Mouse (Mus musculus) adrenal gland, postnatal 14 days (tissue): Measurements from ENCODE around the gene A430078G23Rik. TPM values are rescaled to one million over a fixed set of nuclear protein-coding genes. Genes with fewer than 3 reads are reported as not detected.
A peak's percentile ranks its signal among the peaks of the same experiment; 100 is the strongest.
"Not testable (repeated sequence)": the region's sequence is repeated elsewhere in the genome, so short reads cannot be mapped to it uniquely, and the experiment has no call there.

Experiments
- DNase-seq: peaks from one replicate; pipeline ENCODE4 v3.0.0; 2021; ENCODE audit warnings: mixed read lengths
- long read RNA-seq, 2 experiments: library from polyadenylated mRNA; stranded (forward); transcript quantifications; one replicate each; pipeline ENCODE4 v2.0.0; 2021
- total RNA-seq: library from RNA; stranded (reverse); gene quantifications from 2 replicates; pipeline ENCODE4 v1.2.3, GENCODE M21; 2021

The A430078G23Rik gene
- 1.9 and 11.6 TPM in 2 replicates for total RNA-seq
- long read RNA-seq, experiment 1 = 0 reads
- long read RNA-seq, experiment 2 = 0 reads

DNA sequence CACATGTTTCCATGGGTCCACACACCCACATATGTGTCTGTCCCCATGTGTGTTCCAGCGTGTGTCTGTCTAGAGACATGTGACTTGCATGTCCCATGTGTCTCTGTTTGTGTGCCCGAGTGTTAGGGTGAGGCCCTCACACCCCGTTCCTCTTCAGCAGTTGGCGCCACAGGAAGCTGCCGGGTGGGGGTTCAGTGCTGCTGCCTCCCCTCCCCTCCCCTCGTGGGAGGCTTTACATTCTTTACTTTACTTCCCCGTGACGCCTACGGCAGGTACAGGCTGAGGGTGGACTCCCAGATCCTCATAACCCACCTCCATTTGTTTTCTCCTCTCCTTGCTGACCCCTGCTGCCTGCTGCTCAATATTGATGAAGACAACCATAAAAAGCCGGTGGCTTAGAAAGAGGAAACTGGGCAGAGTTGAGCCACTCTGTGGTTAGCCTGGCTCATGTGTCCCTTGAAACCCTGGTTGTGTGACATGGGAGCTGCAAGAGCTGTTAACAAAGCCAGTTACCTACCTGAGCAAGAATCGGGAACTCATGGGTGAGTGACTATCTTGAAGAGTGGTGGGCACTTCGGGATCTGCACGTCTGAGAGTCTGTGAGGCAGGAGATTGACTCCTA, at the start of gene A430078G23Rik:
A430078G23Rik (plus strand) TSS at position 227 of the 622 bp plus-strand sequence.
- DNase-seq = no peak

DNA sequence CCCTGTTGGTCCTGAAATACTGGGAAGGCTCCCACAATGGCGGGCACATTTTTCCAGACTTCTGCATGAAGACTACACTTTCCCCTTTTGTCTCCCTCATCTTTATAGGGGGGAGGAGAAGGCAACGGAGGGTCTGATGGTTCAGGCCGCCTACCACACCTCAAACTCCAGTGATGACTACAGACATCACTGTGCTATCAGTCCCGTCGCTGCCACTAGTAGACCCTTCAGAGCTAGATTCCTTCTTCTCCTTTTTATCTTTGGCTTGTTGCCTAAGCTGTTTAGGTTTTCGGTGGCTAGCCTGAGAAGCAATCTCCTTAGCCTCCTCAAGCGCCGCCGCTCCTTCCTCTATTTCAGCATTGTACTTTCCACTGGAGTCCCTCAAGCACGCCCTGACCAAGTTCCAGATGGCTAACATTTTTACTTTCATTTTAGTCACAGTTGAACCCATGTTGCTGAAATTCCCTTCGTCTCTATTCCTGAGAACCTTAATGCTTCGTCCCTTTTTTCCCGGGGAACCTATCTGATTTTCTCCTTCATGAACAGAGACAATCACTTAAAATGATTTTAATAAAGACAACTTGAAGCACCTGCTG, 44.9 kb upstream of the A430078G23Rik start:
- DNase-seq = not testable (repeated sequence)

DNA sequence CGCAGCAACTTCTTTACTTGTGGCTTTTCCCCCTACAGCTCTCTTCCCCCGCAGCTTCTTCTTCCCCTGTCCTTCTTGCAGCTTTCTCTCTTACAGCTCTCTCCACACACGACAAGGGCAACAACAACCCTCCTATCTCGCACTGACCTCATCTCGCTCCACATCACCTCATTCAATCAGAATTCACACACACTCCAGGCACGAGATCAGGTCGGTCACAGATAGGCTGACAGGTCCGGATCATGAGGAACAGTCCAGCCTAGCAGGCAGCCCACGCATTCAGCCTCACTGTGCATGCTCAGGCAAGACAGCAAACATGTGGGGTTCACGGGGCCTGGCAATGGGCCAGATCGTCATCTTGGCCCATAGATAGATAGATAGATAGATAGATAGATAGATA, 43.6 kb upstream of the A430078G23Rik start:
- no peak for DNase-seq

DNA sequence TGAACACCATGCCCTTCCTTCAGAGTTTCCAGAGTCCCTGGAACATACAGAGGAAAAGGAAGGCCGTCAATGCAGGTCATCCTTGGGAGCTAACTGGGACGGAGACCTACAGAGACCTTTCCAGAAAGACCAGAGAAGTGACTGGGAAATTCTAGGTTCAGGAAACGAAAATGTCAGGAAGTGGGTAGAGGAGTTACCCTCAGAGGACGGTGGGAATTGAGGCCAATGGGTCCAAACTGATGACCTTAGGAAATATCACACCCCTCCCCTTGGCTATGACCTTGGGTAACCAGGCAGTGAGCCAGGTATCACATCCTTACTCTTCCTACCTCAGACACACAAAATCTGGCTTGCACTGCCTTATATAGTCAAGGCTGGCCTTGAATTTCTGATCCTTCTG, 41.7 kb upstream of the A430078G23Rik start:
- DNase-seq = peak; percentile 48

DNA sequence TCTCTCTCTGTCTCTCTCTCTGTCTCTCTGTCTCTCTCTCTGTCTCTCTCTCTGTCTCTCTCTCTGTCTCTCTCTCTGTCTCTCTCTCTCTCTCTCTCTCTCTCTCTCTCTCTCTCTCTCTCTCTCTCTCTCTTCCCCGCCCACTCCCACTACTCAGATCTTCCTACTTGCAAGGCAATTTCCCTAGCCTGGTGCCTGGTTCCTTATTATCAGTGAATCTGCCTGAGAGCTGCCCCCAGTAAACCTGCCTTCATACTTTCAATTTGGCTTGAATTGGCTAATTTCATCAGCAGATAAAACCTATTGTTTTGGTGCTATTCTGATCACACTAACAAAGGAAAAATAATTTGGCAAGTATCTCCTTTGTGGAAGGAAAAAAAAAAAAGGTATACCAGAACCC, 39.8 kb upstream of the A430078G23Rik start:
- not testable (repeated sequence) for DNase-seq

DNA sequence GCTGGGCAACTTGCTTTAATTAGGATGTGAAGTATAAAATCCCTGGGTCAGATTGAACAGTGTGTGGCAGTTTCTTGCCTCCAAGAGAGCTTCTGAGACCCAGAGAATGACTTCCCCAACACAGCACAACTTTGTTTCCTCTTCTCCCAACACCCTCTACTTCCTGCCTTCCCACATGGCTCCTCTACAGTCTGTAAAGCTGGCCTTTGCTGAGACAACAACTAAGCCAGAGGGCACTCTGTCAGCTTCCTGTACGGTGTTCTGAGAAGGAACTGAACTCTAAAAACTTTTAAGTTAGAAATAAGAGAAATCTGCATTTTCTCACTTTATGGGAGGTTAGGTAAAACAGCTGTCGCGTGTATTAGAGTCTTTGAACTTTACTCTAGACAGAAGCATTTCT, 39.4 kb upstream of the A430078G23Rik start:
- no peak for DNase-seq

DNA sequence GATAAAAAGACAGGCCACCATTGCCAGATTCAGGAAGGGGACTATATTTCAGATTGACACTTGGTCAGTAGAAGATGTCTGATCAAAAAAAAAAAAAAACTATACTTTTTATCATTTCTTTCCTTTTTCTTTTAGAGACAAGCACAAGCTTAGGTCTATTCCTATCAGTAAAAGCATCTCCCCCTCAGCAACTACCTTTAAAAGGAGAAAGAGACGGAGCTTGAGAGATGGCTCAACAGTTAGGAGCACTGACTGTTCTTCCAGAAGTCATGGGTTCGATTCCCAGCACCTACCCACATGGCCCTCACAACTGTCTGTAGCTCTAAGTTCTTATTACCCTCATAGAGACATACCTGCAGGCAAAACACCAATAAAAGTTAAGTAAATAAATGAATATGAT, 38.9 kb upstream of the A430078G23Rik start:
- no peak for DNase-seq

DNA sequence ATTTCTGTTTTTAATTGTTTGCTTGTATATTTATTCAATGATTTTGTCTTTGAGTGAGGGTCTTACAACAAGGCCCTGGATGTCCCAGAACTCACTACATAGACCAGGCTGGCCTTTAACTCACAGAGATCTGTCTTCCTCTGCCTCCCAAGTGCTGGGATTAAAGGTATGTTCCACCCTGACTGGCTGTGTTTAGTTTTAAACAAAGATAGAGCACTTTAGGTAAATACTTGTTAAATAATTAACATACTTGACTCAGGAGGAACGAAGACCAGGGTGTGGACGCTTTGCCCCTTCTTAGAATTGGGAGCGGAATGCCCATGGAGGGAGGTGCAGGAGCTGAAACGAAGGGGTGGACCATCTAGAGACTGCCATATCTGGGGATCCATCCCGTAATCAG, 36.6 kb upstream of the A430078G23Rik start:
- DNase-seq = no peak

DNA sequence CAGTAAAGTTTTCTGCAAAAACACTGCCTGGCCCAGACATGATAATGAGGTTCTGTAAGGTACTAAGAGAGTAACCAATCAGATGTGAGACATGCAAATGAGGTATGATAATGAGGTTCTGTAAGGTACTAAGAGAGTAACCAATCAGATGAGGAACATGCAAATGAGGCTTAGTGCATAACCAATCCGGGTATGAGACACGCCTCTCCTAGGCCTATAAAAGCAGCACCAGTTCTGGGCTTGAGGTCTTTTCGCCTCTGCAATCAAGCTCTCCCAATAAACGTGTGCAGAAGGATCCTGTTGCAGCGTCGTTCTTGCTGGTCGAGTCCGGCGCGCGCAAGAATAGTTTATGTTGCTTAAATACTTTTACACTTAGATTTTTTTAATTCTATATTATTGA, 33.9 kb upstream of the A430078G23Rik start:
- DNase-seq = not testable (repeated sequence)

DNA sequence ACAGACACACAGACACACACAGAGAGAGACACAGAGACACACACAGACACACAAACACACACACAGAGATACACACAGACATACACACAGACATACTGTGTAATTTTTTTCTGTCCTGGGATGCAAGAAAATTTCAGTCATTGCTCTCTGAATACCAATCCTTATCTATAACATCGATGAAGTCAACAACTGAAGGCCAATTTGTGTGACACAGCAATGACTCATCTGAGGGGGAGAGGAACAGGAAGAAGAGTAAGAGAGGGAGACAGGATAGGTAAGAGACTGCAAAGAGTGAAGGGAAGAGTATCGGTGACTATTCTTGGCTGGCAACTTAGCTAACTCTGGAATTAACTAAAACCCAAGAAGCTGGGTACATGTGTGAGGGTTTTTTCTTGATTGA, 29.0 kb upstream of the A430078G23Rik start:
- DNase-seq = no peak

DNA sequence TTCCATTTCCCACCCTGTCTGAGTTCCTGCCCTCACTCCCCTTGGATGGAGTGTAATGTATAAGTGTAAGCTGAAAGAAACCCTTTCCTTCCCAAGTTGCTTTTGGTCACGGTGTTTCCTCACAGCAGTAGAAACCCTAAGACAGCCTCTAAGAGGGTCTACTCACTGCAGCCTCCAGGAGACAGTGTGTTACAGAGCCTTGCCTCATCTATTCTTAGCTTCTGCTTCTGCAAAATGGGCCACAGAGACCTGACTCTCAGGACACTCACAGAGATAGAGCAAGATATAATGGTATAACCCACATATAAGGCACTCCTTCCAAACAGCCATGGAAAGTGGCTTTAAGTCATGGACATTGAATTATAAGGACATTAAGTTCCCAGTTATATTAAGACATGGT, 26.2 kb upstream of the A430078G23Rik start:
- DNase-seq = no peak

DNA sequence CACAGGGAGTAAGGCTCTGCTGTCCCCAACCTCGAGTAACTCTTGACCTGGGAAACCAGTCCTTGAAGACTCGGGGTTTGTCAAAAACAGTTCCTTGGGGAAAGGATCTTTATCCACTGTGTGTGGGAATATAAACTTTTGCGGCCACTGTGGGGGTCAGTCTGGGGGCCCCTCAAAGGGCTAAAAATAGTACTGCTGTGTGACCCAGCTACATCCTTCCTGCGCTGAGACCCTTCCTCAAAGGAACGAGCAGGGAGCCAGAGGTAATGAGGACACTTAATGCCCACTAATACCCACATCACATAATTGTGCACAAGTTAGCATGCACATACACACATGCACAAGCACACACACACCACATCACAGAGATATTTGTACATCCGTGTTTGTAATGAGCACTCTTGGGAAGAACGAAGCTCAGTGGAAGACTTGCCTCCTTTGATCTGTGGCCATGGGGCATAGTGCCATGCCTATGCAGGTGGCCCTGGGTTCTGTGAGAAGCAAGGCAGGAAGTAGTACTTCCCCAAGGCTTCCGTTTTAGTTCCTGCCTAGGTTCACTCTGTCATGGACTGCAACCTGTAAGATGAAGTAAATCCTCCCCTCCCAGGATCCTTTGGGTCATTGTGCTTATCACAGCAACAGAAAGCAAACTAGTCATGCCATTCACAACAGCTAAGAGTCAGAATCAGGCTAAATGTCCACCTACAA, 25.5 kb upstream of the A430078G23Rik start:
- peak; percentile 76 for DNase-seq

DNA sequence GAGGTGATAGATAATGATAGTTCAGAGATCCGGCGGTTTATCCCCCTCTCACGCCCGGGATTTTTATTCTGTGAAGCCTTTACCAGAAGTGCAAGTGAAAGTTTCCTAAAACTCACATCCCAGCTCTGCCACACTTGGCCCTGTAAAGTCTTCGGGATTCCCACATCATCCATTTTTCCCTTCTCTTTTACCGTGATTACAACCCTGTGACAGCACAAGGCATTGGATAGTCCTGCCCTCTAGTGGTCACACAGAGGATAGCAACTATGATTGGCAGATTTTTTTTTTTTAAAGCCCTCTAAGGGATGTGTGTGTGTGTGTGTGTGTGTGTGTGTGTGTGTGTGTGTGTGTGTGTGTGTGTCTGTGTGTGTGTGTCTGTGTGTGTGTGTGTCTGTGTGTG, 22.6 kb upstream of the A430078G23Rik start:
- DNase-seq = peak; percentile 68

DNA sequence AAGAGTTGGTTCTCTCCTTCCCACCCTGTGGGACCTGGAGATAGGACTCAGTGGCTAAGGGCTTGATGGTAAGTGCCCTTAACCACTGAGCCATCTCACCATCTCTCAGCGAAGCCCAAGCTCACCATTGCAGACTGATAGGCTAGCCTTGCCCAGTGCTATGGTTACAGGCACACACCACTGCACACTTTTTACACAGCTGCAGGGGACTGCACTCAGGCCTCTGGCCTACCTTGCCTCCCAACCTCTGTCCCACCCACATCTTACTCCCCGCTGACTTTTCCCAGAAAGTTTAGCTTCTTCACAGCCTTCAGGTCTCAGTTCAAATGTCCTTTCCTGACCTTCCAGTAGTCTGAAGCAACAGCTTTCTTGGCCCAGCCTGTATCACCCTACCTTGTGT, 21.5 kb upstream of the A430078G23Rik start:
- no peak for DNase-seq

DNA sequence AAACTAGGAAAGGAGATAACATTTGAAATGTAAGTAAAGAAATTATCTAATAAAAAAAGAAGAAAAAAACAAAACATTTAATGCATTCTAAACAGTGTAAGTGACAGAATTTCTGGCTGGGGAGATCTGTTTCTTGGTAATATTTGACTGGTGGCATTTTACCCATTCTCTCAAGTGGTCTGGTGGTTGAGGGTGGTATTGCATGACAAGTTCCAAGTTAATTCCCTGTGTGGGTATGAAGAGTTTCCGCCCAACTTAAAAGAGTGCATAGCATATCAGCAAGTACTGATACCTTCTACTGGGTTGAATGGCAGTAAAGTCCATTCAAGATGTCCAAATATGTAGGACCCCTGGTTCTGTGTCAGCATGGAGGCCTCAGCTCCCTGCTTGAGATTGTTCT, 17.3 kb upstream of the A430078G23Rik start:
- no peak for DNase-seq

DNA sequence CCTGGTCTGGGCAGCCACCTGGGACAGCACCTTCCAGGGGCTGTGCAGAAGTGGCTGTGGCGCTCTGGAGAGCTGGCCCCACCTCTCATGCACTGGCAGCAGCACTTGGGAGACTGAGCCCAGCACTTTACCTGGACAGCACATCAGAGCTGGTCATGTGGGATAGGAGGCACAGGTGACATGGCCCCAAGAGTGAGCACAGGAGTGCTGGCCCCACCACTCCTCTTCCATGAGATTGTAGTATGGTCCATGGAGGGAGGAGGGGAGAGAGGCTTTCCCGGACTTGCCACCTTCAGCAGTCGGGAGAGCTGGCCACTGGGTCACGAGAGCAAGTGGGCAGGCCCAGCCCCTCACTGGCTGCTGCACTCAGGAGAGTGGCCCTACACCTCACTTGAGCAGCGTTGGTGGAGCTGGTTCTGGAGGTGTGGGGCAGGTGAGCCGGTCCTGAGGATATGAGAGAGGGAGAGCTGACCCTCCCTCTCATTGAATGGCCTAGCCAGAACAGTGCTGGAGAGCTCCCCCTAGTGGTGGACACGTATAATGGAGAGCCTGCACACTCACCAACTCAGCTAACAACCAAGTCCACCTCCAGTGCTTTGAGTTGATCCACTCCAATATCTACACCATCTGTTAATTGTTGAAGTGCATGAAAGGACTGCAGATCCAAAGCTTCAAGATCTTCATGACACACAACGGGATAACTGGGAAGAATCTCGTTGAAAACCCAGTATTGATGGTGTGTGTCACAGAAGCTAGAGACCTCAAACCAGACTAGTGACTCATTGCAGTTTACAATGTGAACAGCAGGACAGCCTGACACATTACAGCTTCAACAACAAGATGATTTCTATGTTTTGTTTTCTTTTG, 16.3 kb upstream of the A430078G23Rik start:
- peak; percentile 73 for DNase-seq

DNA sequence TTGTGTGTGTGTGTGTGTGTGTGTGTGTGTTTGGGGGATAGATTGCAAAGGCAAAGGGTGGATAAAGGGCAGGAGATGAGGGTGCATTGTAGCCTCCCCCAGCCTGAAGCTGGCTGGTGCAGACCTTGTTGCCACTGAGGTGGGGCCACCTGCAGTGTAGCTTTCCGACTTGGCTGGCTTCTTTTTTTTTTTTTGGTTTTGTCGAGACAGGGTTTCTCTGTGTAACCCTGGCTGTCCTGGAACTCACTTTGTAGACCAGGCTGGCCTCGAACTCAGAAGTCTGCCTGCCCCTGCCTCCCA, 15.7 kb upstream of the A430078G23Rik start:
- DNase-seq = not testable (repeated sequence)

DNA sequence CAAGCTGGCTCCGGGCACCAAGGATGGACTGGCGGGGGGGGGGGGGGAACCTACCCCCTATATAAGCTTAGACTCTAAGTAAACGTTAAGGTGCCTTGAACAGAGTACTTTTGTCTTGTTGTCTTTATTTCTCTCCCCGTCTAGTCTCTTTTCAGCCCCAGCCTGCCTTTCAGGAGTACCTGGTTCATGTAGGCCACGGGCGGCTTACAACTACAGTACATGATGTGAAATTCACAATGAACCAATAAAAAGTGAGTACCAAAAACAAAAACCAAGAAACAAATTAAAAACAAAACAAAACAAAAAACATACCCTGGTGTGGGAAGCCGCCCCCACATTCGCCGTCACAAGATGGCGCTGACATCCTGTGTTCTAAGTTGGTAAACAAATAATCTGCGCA, 15.2 kb upstream of the A430078G23Rik start:
- DNase-seq = no peak

DNA sequence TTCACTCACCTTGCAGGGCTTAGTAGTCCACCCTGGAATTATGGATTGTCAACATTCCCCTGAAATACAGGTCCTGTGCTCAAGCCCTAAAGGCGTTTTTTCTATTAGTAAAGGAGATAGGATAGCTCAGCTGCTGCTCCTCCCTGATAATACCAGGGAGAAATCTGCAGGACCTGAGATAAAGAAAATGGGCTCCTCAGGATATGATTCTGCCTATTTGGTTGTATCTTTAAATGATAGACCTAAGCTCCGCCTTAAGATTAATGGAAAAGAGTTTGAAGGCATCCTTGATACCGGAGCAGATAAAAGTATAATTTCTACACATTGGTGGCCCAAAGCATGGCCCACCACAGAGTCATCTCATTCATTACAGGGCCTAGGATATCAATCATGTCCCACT, 12.5 kb upstream of the A430078G23Rik start:
- not testable (repeated sequence) for DNase-seq

DNA sequence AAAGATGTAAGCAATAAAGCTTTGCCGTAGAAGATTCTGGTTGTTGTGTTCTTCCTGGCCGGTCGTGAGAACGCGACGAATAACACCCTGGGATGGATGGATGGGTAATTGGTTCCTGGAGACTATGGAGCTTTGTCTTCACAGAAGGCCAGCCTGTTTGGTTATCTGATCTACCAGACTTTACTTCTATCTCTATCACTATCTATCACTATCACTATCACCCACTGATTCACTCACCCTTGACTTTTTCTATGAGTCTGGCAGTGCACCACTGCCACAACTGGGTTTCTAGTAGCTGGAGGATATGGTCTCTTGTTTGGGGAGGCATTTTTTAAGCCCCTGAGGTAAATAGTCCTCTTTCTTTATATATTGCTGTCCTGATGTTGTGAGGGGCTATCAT, 7.9 kb upstream of the A430078G23Rik start:
- no peak for DNase-seq

DNA sequence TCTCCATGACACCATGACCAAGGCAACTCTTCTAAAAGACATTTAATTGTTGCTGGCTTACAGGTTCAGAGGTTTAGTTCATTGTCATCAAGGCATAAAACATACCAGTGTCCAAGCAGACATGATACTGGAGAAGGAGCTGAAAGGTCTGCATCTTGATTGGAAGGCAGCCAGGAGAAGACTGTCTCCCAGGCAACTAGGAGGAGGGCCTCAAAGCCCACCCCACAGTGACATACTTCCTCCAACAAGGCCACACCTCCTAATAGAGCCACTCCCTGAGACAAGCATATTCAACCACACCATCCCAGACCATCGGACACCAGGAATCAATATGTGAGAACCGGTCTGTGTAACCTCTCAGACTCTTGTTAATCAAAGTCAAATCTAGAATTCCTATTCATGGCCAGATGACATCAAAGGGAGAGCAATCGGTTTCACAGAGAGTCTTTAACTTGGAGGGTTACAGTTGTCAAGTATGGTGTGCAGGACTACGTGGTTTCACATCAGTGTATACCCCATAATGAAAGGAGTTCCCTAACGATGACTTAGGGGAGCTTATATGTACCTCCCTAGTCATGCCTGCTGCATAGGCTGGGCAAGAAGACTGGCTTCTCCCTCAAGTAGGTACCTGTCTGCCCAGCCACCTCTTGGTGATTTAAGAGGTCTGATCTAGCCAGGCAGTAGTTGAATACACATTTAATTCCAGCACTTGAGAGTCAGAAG, 6.4 kb upstream of the A430078G23Rik start:
- DNase-seq = no peak
